Mouse (Mus musculus): ENCODE data around the gene Uck1.

The Uck1 gene

DNA sequence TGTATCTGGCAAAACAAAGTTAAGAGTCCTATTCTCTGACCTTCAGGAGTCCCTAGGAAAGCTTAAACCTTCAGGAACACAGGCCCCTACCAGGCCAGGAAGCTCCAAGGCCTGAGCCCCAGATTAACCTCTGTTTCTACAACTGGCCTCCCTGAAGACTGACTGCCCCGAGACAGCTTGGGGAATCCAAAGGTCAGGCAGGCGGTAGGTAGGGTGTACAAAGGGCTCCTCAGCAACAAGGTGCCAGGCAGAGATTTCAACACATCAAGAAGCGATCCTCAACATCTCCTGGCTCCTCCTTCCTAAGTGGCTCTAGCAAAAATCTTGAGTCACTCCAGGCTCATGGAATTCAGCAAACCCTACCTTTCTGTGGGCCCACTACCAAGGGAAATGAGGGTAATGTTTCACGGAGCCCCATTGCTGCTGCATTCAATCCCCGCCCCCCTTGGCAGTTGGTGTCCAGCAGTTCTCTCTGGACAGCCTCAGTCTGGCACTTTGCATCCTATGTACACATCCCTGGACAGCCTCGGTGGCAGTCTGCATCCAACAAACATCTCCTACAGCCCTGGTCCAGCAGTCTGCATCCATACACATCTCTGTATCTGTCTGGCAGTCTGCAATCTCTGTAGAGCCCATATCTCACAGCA, 949 bp downstream of the Uck1 start:
- no peak for DNase-seq (ENCODE audit: low read depth, low spot score)

DNA sequence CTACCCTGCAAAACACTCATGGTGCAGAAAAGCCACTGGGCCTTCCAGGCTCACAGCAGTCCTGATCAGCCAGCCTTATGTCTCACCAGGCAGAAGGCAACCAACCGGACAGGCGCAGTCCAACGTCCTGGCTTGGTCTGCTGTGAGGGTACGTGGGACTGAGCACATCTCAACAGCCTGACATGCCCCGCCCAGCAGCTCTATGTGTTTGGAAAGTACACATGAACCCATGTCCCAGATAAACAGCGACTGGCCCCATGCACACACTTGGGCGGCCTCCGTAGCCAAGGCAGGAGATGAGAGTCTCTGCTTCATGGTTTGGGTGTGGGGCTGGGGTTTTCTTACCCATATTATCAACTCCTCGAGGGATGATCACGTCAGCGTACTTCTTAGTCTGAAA, 3.7 kb downstream of the Uck1 start:
- no peak for DNase-seq (ENCODE audit: low read depth, low spot score)

DNA sequence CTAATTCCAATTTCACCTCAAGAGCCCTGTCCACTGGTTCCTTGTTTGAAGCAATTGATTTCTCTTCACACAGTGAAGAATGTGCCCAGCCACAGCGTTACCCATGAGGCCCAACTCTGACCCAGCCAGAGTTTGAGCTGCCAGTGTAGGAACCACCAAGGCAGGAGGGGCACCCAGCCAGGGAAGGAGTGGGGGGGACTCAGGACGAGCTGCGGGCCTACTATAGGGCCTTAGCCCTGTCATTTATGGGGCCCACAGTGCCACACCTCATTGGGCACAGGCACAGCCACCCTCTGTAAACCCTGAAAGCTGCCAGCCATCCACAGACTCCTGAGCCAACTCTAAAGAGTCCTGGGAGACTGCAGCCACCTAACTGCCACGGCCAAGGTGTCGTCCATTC, 5.4 kb downstream of the Uck1 start:
- no peak for DNase-seq (ENCODE audit: low read depth, low spot score)

DNA sequence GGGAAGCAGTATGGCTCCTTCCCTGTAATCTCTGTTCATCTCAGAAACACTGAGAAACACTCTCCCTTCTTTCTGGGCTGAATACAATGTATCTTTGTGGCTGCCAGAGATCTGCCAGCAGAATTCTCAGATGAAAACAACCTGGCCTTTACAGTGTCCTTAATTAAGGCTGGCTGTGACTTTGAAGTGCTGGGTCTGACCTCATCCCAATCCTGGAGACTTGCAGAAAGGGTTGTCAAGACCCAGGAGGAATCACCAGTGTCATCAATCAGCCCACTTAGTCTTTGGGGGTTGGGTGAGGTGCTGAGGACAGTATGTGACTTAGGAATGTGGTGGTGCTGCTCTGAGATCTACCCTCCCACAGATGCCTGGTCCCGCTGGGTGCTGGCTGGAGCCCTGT, 6.6 kb downstream of the Uck1 start:
- no peak for DNase-seq (ENCODE audit: low read depth, low spot score)

DNA sequence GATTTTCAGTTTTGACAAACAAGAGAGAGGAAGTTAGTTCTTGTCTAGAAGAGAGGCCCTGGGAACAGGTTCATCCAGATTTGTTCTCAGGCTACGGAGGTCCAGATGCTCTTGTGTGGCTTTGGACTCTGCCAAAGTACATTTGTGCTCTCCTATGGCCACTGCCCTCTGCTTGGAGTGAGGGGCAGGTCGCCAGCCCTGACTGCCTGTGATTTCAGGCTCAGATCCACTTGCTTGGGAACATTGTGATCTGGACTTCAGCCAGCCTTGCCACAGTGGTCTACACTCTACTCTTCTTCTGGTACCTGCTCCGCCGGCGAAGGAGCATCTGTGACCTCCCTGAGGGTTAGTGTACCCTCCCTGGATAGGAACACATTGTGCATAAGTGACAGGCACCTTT, 7.3 kb downstream of the Uck1 start:
- no peak for DNase-seq (ENCODE audit: low read depth, low spot score)

DNA sequence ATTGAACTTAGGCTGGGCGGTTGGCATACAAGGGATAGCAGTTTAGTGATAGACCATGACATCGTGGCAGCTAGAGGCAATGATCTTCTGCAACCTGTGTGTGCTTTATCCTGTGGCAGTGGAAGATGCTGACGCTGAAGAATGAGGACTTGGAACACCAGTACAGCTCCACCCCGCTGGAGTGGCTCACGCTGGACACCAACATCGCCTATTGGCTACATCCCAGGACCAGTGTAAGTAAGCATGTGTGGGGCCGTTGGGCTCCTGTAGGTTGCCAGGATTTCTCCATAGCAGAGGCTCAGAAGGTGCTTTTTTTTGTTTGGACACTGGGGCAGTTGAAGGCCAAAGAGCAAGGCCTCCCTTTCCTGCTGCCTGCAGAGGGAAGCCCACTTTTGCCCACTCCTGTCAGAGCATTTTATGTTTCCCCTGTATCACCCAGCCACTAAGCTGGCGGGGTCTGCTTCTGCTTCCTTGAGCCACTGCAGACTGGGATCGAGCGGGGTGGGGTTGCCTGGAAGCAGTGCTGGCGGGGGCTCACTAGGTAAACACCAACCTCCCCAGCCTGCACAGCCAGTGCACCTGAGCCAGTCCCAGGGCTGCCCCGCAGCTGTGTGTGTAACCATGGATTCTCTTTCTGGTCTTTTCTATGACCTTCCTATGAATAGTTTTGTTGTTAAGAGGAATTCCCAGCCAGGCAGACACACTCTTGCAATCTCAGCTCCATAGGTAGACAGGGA, 8.0 kb downstream of the Uck1 start:
- no peak for DNase-seq (ENCODE audit: low read depth, low spot score)

DNA sequence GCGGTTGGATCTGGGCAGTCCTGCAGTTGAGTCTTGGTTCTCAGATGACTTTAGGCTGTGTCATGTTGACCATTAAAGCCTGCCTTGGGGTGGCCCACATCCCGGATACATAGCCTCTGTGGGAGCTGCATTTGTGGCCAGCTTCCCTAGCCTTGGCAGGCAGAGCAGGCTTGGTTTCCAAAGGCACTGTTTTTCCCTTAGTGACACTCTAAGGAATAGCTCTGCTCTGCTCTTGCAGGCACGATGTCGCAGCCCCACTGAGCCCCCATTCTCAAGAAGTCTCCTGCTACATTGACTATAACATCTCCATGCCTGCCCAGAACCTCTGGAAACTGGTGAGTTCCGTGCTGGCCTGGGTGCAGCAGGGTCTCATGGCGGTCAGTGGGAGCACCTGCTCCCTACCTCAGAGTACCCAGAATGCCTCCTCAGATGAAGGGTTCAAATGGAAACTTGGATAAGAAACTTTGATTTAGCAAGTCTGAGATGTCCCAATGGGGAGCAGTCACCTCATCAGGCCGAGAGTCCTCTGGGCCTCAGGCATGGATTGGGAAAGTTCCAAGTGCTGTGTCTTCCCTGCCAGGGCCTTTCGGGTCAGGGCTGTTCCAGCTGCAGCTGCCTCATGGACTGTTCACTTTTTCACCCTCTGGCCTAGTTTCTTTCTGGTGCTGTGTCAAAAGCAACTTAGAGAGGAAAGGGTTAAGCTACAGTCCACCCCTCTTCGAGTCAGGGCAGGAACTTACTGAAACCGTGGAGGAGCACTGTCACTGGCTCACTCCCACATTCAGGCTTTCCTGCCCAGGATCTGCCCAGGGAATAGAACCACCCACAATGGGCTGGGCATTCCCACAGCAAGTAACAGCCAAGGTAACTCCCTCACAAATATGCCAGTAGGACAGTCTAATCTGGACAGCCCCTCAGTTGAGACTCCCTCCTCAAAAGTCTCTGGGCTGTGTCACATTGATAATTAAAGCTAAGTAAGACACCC, 11.3 kb downstream of the Uck1 start:
- no peak for DNase-seq (ENCODE audit: low read depth, low spot score)

DNA sequence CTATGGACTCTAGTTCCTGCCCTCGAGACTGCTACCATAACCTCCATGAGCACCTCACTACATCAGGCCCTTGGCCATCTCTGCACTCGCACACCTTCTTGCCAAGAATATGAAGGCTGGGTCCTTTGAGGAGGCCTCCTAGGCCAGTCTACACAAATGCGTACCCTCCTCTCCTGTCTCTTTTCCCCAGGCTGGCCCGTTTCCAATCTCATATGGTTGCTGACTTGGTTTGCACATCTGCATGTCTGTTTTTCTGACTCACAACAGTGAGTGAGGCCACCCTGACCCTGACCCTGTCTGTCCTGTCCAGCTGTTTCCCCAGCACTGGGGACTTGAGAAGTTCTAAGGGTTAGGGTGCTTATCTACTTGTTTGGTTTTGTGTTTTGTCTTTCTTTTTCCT, 13.2 kb downstream of the Uck1 start:
- no peak for DNase-seq (ENCODE audit: low read depth, low spot score)

DNA sequence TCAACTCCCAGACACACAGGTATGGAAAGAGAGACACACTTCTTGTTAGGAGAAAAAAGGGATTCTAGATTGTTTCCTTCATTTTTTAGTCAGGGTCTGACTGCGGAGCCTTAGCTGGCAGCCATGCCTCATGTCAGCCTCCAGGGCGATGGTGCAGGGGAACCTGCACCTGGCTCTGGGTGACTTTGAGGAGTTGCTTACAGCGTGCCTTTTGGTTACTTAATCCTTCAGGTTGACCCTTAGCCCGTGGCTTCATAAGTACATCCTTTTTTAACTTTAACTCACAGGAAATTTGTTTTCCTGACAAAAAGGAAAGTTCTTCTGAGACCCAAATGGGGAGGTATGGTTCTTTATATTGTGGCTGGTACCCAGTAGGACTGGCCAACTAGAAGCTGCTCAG, 17.0 kb downstream of the Uck1 start:
- DNase-seq (ENCODE audit: low read depth, low spot score): no peak

DNA sequence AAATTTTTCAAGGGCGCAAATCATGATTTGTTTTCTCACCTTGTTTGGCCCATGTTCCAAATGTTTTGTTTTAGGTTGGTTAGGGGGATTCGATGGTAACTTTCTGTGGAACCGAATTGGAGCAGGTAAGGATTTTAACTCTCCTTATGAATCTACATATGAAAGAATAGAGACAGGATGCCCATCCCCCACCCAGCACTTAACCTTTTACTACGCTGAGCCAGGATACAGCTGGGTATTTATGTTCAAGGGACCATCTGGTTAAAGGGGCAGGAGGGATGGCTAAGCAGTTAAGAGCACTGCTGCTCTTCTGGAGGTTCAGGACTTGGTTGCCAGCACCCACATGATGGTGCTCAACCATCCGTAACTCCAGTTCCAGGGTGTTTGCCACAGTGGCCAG, 19.4 kb downstream of the Uck1 start:
- DNase-seq (ENCODE audit: low read depth, low spot score): peak; percentile 64

DNA sequence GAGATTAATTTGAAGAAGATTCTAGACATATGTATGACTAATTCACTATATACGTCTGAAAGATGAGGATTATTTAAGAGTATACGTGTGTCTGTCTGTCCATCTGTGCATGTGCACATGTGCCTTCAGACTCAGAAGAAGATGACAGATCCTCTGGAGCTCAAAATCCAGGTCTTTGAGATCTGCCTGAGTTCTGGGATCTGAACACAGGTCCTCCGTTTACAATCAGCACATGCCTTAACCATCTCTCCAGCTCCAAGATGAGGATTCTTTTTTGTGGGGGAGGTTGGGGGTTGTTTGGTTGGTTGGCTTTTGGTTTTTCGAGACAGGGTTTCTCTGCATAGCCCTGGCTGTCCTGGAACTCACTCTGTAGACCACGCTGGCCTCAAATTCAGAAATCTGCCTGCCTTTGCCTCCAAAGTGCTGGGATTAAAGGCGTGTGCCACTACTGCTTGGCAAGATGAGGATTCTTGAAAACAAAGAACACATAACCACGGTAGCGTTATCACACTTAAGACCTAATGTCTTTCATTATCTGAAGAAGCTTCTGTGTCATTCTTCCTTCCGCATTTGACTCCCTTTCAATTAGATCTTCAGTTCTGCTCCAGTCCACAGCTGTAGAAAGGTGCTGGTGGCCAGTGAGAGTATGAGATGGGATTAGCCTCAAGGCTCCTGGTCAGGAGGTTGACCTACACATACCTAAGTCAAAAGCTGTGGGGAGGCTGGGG, 21.1 kb downstream of the Uck1 start:
- DNase-seq (ENCODE audit: low read depth, low spot score): no peak

DNA sequence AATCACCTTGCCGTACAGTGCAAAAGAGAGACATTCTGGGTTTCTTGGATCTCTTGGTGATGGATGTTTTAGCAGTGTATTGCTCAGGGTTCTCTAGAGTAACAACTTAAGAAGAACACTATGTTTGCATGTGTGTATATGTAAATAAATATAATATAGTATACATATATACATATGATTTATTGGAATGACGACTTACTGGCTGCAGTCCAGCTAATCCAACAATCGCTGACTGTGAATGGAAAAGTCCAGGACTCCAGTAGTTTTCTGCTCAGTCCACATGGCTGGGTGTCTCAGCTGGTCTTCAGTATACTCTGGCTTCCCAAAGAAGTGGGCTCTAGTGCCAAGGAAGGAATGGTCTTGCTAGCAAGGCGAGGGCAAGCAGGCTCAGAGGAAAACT, 22.4 kb downstream of the Uck1 start:
- DNase-seq (ENCODE audit: low read depth, low spot score): no peak

DNA sequence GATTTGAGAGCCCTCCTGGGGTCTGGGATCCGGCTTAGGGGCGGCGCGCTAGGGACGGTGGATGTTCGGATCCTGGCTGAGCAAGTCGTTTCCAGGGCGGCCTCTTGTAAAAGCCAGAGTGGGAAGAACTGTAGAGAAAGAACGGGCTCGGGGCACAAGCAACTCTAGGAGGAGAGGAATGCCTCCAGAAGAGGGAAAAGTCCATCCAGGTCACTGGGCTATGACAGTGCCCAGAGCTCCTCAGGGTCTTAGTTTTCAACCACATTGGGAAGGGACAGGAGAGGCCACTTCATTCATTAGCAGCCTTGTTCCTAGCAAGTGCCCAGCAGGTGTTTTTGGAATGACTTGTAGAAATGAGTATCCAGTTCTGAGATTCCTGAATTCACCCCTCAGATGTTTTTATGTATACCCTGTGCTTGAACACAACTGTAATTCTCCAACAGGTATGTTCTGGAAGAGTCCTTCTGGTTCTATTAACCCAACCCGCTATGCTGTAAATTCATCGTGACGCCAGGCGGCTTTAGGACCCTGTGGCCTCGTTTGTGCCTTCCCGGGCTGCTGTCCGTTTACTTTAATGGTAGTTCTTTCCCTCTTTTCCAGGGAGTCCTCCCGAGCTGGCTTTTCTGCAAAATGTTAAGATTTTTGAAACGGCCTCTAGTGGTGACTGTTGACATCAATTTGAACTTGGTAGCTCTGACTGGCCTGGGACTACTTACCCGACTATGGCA, 23.0 kb downstream of the Uck1 start:
- DNase-seq (ENCODE audit: low read depth, low spot score): peak; percentile 84

DNA sequence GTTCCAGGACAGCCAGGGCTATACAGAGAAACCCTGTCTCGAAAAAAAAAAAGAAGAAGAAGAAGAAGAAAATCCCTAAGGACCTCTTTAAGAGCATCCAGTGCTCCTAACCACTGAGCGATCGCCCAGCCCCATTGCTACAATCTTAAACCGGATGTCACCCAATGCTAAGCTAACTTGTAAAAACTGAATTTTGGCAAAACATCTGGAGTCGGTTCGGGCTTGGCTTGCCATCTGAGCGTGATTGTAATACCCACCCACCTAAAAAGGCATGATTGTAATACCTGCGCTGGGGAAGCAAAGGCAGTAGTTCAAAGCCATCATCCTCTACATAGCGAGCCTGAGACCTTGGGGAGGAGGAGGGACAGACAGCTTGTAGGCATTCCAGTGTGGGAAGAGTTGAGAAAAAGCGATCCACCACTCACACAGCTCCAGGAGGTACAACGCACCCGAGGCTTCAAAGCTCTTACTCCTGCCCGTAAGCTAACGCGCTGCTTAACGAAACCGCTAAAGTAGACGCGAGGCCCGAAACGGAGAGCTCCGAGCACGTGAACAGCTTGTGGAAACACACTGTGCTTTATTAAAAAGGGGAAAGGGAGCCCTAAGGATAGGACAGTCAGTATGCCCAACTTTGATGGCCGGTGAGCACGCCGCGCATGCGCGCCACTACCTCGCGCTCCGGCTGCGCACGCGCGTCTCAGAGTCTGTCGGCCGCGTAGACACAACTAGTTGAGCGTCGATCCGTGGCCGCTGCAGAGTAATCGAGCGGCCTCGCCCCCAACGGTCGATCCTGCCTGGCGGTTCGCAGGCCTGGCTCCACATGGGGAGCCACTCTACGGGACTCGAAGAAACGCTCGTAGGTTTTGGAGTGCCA, 23.8 kb downstream of the Uck1 start, which contains the start of gene Pomt1:
Gene Pomt1 (plus strand): TSS at position 705 of the 874 bp plus-strand sequence.
- DNase-seq (ENCODE audit: low read depth, low spot score): peak; percentile 95

DNA sequence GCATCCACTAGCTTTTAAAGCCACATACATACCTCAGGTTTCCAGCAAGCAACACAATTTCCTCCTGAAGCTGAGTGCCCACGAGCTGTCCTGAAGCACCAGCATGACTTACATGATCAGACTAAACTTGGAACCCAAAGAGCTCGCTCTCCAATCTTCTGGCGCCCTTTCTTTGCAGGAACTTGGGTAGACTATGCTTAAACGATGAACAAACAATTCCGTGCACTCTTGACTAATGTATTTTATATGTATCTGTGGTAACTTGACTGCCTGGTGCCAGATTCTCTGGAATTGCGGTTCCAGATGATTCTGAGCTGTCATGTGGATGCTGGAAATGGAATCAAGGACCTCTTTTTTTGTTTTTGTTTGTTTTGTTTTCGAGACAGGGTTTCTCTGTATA, 24.5 kb downstream of the Uck1 start:
- no peak for DNase-seq (ENCODE audit: low read depth, low spot score)

DNA sequence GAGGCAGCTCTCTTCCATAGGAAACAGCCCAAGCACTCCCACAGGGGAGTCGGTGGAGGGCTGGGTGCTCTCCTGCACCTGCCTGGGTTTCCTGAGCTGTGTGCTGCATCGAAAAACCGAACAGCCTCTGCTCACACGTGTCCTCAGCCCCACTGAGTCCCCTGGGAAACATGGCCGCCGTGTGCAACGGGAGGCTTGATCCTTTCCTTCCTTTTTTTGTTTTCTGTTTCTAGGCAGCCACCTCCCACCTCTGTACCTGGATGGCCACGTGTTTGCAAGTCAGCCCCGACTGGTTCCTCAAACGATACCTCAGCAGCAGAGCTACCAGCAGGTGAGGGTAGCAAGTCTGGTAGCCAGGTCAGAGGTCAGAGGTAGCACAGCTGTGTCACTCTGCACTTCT, 37.9 kb downstream of the Uck1 start:
- DNase-seq (ENCODE audit: low read depth, low spot score): no peak

DNA sequence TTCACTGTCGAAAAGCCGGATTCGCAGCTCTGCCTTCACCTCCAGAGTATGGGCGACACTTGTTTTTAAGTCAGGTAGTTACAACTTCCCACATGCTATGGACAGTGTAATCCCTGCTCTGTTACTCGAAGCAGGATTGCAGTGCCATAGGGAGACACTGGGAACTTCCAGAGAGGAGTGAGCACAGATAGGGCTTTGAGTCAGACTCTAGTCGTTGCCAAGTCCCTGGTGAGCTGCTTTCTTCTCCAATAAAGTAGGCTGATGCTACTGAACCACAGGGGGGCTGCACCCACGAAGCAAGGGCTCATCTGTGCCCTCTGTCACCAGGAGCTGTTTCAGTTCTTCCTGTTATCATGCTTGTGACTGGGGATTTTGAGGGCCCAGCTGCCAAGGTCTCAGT, 38.4 kb downstream of the Uck1 start:
- DNase-seq (ENCODE audit: low read depth, low spot score): no peak

DNA sequence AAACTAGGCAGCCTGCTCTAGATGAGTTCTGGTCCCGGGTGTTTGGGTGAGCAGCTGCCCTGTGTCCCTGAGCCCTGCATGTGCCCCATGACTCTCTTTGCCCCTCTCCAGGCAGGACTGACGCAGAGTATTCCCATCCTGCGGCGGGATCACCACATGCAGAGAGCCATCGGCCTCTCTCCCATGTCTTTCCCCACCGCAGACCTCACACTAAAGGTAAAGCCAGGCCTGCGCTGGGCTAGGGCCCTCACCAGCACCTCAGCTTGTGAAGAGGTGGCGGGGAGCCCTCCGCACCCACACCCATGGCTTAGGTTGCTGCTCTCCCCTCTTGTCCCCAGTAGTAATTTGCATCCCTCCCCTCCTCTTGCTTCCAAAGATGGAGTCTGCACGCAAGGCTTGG, 39.0 kb downstream of the Uck1 start:
- no peak for DNase-seq (ENCODE audit: low read depth, low spot score)

DNA sequence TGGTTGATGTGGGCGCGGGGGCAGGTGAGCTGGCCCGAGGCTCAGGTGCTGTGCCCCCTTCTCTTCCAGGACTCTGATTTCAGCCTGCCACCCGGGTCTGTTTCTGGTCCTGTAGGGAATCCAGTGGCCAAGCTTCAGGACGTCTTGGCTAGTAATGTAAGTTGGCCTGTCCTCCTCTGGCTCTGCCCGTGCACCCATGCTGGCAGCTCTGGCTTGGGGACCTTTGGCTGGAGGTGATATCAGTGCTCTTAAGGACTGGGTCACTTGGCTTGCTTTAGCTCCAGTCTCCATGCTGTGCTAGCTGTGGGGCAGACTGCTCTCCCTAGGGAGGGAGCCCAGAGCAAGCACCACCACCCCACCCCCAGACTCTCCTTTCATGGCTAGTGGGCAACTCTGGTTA, 39.9 kb downstream of the Uck1 start:
- DNase-seq (ENCODE audit: low read depth, low spot score): no peak

DNA sequence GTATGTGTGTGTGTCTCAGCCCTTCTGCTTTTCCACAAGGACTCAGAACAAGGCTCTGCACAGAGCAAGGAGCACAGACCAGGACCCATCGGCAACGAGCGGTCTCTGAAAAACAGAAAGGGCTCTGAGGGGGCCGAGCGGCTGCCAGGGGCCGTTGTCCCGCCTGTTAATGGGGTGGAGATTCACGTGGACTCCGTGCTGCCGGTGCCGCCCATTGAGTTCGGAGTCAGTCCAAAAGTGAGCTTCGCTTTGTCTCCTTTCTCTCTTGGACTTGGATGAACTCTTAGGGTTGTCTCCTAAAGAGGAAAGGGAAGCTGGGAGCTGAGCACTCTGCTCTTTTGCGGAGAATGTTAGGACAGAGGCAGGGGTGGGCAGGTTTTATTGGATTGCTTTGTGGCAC, 40.5 kb downstream of the Uck1 start:
- no peak for DNase-seq (ENCODE audit: low read depth, low spot score)
